Mouse (Mus musculus) heart, postnatal 0 days (tissue): ENCODE measurements at regions not wholly inside any gene's neighbourhood (a gene's known extent, or its start where the extent isn't known, plus 50 kb on each side); places are given as distances from the start of the nearest gene placed in this dataset.

Experiments used
- CTCF ChIP-seq: IDR thresholded peaks from 2 replicates; pipeline ENCODE4 v1.5.1; 2016; ENCODE audit warnings: antibody characterized with exemption, control low read depth, low read depth
- EP300 ChIP-seq: IDR thresholded peaks from 2 replicates; pipeline ENCODE4 v1.6.1; 2016; ENCODE audit warnings: antibody characterized with exemption, low read depth

DNA sequence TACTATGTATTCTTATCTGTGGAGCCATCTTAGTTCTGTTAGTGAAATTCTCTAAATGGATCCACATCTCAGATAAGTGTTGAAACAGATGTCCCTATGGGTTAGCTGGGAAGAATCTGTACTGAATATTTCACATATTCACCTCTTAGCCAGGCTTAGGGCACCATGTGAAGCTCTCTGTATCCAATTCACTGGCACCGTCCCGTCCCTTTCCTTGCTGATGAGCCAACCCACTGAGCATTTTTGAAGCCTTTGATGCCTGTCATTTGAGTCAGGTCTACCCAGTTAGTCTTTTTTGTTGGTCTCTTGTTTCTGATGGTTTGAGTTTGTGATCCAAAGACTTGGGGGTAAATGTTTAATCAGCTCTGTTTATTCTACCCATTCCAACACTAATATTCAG, 88.9 kb upstream of the Bmper start:
- TF ChIP-seq CTCF (no peak), EP300 (no peak)
